In genomic region chr7:109438781-109439591, GRCm38 (mm10) we compare ENCODE assay signal across 8 mouse cellular contexts. TPM values are rescaled to one million over a fixed set of nuclear protein-coding genes. Genes with fewer than 3 reads are reported as not detected.
A peak's percentile ranks its signal among the peaks of the same experiment; 100 is the strongest.
DNase-seq lines count a peak whose midpoint lies in the region; ATAC-seq and TF ChIP-seq lines count a peak whose summit lies in the region.

Gene Stk33 (minus strand): TSS chr7:109439081.

- ATAC-seq in forebrain, postnatal 0 days: peak; percentile 85

- H3K9me3 ChIP-seq in E14TG2a.4 (ENCODE audit: low read length): no peaks in the 10 kb centered on the region
- H3K9me3 ChIP-seq in forebrain, postnatal 0 days (ENCODE audit: low read length): no peaks in the 10 kb centered on the region
- no peaks in the 10 kb centered on the region for H3K9me3 ChIP-seq in limb, embryonic 10.5 days (replicated peaks)

- DNase-seq in adrenal gland, postnatal 10 days: peak; percentile 41
- DNase-seq in forebrain, postnatal 0 days: peak; percentile 75
- DNase-seq in heart, postnatal 4 days: peak; percentile 48
- DNase-seq in limb, embryonic 10.5 days (ENCODE audit: low spot score): peak; percentile 80
- peak; percentile 85 for DNase-seq in mesoderm, embryonic 11.5 days (ENCODE audit: low read depth, low spot score)
- no peak for DNase-seq in spleen, adult 18-20 months

- no peak for TF ChIP-seq POLR2A in small intestine, adult 2 months (IDR thresholded peaks at IDR 0.05; ENCODE audit: low read depth, low read length)

- peak within 1 kb of the TSS; percentile 63 for H3K9ac ChIP-seq in forebrain, postnatal 0 days

- H3K27ac ChIP-seq in forebrain, postnatal 0 days (ENCODE audit: low read depth, low read length): peak within 1 kb of the TSS; percentile 62
- peak within 1 kb of the TSS; percentile 84 for H3K27ac ChIP-seq in limb, embryonic 10.5 days
- H3K27ac ChIP-seq in small intestine, adult 2 months (ENCODE audit: insufficient read depth, low read depth, low read length): no peak within 1 kb of the TSS

- peak within 1 kb of the TSS; percentile 93 for H3K4me2 ChIP-seq in forebrain, postnatal 0 days (ENCODE audit: low read depth)

- peaks cover 38% of the 10 kb centered on the region for H3K27me3 ChIP-seq in E14TG2a.4 (ENCODE audit: insufficient read depth, low read length)
- peaks cover 4% of the 10 kb centered on the region; the same call in 1 of the 2 replicates for H3K27me3 ChIP-seq in forebrain, postnatal 0 days (ENCODE audit: insufficient read depth, low read length)
- H3K27me3 ChIP-seq in limb, embryonic 10.5 days (ENCODE audit: low read depth, poor library complexity, severe bottlenecking): peaks cover 37% of the 10 kb centered on the region
- peaks cover 10% of the 10 kb centered on the region; the same call in 1 of the 2 replicates for H3K27me3 ChIP-seq in small intestine, adult 2 months (ENCODE audit: control insufficient read depth, insufficient read depth, low read length)

- TF ChIP-seq CTCF in E14TG2a.4 (conservative IDR thresholded peaks at IDR 0.05; ENCODE audit: low read length): no peak
- TF ChIP-seq CTCF in forebrain, postnatal 0 days (IDR thresholded peaks at IDR 0.05; ENCODE audit: low read depth): no peak
- no peak for TF ChIP-seq CTCF in small intestine, adult 2 months (IDR thresholded peaks at IDR 0.05; ENCODE audit: extremely low read depth, insufficient read length, insufficient replicate concordance, low read depth, low read length)

- peak within 1 kb of the TSS; percentile 75 for H3K4me3 ChIP-seq in E14TG2a.4 (replicated peaks; ENCODE audit: low read length)
- H3K4me3 ChIP-seq in forebrain, postnatal 0 days (ENCODE audit: low read depth, low read length): peak within 1 kb of the TSS; percentile 52
- H3K4me3 ChIP-seq in limb, embryonic 10.5 days: peak within 1 kb of the TSS; percentile 64
- peak within 1 kb of the TSS; percentile 50 for H3K4me3 ChIP-seq in small intestine, adult 2 months (ENCODE audit: low read depth, low read length)

- no peaks in the 10 kb centered on the region for H3K36me3 ChIP-seq in E14TG2a.4 (ENCODE audit: insufficient read depth, low read length)
- H3K36me3 ChIP-seq in forebrain, postnatal 0 days (ENCODE audit: insufficient read depth): no peaks in the 10 kb centered on the region
- H3K36me3 ChIP-seq in limb, embryonic 10.5 days: no peaks in the 10 kb centered on the region
- H3K36me3 ChIP-seq in small intestine, adult 2 months (ENCODE audit: control insufficient read depth, insufficient read depth, low read length): no peaks in the 10 kb centered on the region

- H3K4me1 ChIP-seq in E14TG2a.4 (replicated peaks; ENCODE audit: low read depth, low read length): peaks cover 13% of the 10 kb centered on the region; the same call in 1 of the 2 replicates
- peaks cover 6% of the 10 kb centered on the region; the same call in 1 of the 2 replicates for H3K4me1 ChIP-seq in forebrain, postnatal 0 days (ENCODE audit: insufficient read depth)
- peaks cover 20% of the 10 kb centered on the region for H3K4me1 ChIP-seq in limb, embryonic 10.5 days
- H3K4me1 ChIP-seq in small intestine, adult 2 months (ENCODE audit: control insufficient read depth, insufficient read depth, insufficient read length, low read length): peaks cover 6% of the 10 kb centered on the region

- WGBS in forebrain, postnatal 0 days: 1% methylated on average over 62 of the region's 62 CpGs
- WGBS in limb, embryonic 10.5 days: 1% methylated on average over 62 of the region's 62 CpGs
- 2% methylated on average over 62 of the region's 62 CpGs for WGBS in small intestine, adult 2 months

RNA-seq across cellular contexts. Expression of gene Stk33, which starts in this region (rescaled TPM):
- under 1 TPM; 0.76 to 0.84 TPM for total RNA-seq in adrenal gland, postnatal 10 days (2021)
- total RNA-seq in forebrain, postnatal 0 days (2014; rRNA removed): 5.2 and 9.7 TPM in 2 replicates
- 4.2 and 5.3 TPM in 2 replicates for polyA plus RNA-seq in forebrain, postnatal 0 days (2015; fragmentation: Nextera tagmentation; extraction: Ambion mirVana)
- total RNA-seq in heart, postnatal 4 days (2021): not detected
- polyA plus RNA-seq in limb, embryonic 10.5 days (2016; fragmentation: Nextera tagmentation; extraction: Ambion mirVana): 0.38 and 0.56 TPM in 2 replicates
- polyA plus RNA-seq in small intestine, adult 2 months (2012; rRNA removed): not detected in 2 replicates

Comparison
In these comparisons a context has a peak if more than half of its experiments do, and no peak if none do; other contexts are left out.
1. Peak in DNase-seq in adrenal gland, postnatal 10 days; RNA of the gene not detected or under 1 TPM.
2. Peak in DNase-seq in heart, postnatal 4 days; RNA of the gene not detected or under 1 TPM.
3. Peak in DNase-seq, H3K4me3 ChIP-seq and H3K27ac ChIP-seq in limb, embryonic 10.5 days; RNA of the gene not detected or under 1 TPM.
4. DNase-seq: peak in forebrain, postnatal 0 days (single experiment) and mesoderm, embryonic 11.5 days (single experiment); none in spleen, adult 18-20 months (0 of 2).
5. Peak in every context shown above with its lines, with median percentiles within 50 percentile points of each other: H3K4me3 ChIP-seq.